Mouse (Mus musculus) C2C12 (cell line): ENCODE data around the gene Lep.

ENCODE experiments used
- CEBPB ChIP-seq: IDR thresholded peaks from one replicate; pipeline ENCODE4 v1.6.1; 2011; ENCODE audit warnings: low read depth, mild to moderate bottlenecking, control low read depth, moderate library complexity
- CTCF ChIP-seq: IDR thresholded peaks from one replicate; pipeline ENCODE4 v1.5.1; 2011; ENCODE audit not compliant: control insufficient read depth, insufficient read depth, insufficient read length
- MAX ChIP-seq: IDR thresholded peaks from one replicate; pipeline ENCODE4 v1.6.1; 2011; ENCODE audit warnings: mild to moderate bottlenecking, control low read depth
- MYOG ChIP-seq: IDR thresholded peaks from one replicate; pipeline ENCODE4 v1.6.1; 2011; ENCODE audit not compliant: control insufficient read depth, insufficient read length; ENCODE audit errors: extremely low read depth
- USF1 ChIP-seq: IDR thresholded peaks from one replicate; pipeline ENCODE4 v1.6.1; 2011; ENCODE audit warnings: low read depth, mild to moderate bottlenecking, control low read depth, moderate library complexity

- TF ChIP-seq MYOG: no peak
- no peak for TF ChIP-seq CTCF
- TF ChIP-seq CEBPB: no peak
- TF ChIP-seq MAX: no peak
- TF ChIP-seq USF1: no peak
Measured at GRCm38 (mm10) chr6:29074133-29074469, 14.1 kb downstream of the Lep start.
